Mouse (Mus musculus): ENCODE results near the gene Cyp3a41a. TPM values are rescaled to one million over a fixed set of nuclear protein-coding genes. Genes with fewer than 3 reads are reported as not detected.
"Not testable (repeated sequence)": the region's sequence is repeated elsewhere in the genome, so short reads cannot be mapped to it uniquely, and the experiment has no call there.

The Cyp3a41a gene
- not detected in 2 replicates for polyA plus RNA-seq (2014; fragmentation: Nextera tagmentation; extraction: Ambion mirVana)

- 75% methylated on average over 1 of the region's 2 CpGs for WGBS
- H3K4me3 ChIP-seq (ENCODE audit: low read depth, low read length); ATAC-seq (ENCODE audit: low read depth); H3K27me3 ChIP-seq (ENCODE audit: control insufficient read depth, insufficient read depth, low read length); H3K27ac ChIP-seq (ENCODE audit: low read depth, low read length); H3K9ac ChIP-seq (replicated peaks; ENCODE audit: low read depth, low read length); H3K36me3 ChIP-seq (ENCODE audit: control insufficient read depth, insufficient read depth, low read length); H3K4me2 ChIP-seq (ENCODE audit: low read depth, low read length); H3K4me1 ChIP-seq (ENCODE audit: control insufficient read depth, insufficient read depth, low read length); H3K9me3 ChIP-seq (ENCODE audit: control insufficient read depth, low read length): not testable (repeated sequence)
Observed at GRCm38 (mm10) chr5:145720036-145720435, at the start of gene Cyp3a41a. Gene Cyp3a41a, minus strand, starts transcription at chr5:145720136.

GRCm38 (mm10) chr5:145737512-145737911 lies 17.6 kb upstream of the Cyp3a41a start:
- not testable (repeated sequence) for H3K9me3 ChIP-seq (ENCODE audit: control insufficient read depth, low read length); H3K27ac ChIP-seq (ENCODE audit: low read depth, low read length)
- 72% methylated on average over 3 of the region's 3 CpGs for WGBS

GRCm38 (mm10) chr5:145714296-145714695 lies 5.6 kb downstream of the Cyp3a41a start:
- H3K27ac ChIP-seq (ENCODE audit: low read depth, low read length); H3K9me3 ChIP-seq (ENCODE audit: control insufficient read depth, low read length); H3K9ac ChIP-seq (replicated peaks; ENCODE audit: low read depth, low read length); H3K36me3 ChIP-seq (ENCODE audit: control insufficient read depth, insufficient read depth, low read length); H3K4me3 ChIP-seq (ENCODE audit: low read depth, low read length); H3K4me2 ChIP-seq (ENCODE audit: low read depth, low read length); H3K27me3 ChIP-seq (ENCODE audit: control insufficient read depth, insufficient read depth, low read length); ATAC-seq (ENCODE audit: low read depth); H3K4me1 ChIP-seq (ENCODE audit: control insufficient read depth, insufficient read depth, low read length): not testable (repeated sequence)
- 45% methylated on average over 1 of the region's 1 CpGs for WGBS

More at GRCm38 (mm10) chr5:145737512-145737911, 17.6 kb upstream of the Cyp3a41a start:
- not testable (repeated sequence) for H3K4me3 ChIP-seq (ENCODE audit: low read depth, low read length); H3K27me3 ChIP-seq (ENCODE audit: control insufficient read depth, insufficient read depth, low read length); H3K36me3 ChIP-seq (ENCODE audit: control insufficient read depth, insufficient read depth, low read length); H3K4me2 ChIP-seq (ENCODE audit: low read depth, low read length); H3K9ac ChIP-seq (replicated peaks; ENCODE audit: low read depth, low read length); H3K4me1 ChIP-seq (ENCODE audit: control insufficient read depth, insufficient read depth, low read length); ATAC-seq (ENCODE audit: low read depth)

- WGBS = 82% methylated on average over 2 of the region's 2 CpGs
Observed at GRCm38 (mm10) chr5:145707372-145707771, 12.6 kb downstream of the Cyp3a41a start.

GRCm38 (mm10) chr5:145662007-145662406 lies 57.9 kb downstream of the Cyp3a41a start:
- Histone ChIP-seq H3K4me2 (ENCODE audit: low read depth, low read length) (no peak overlapping the region), H3K36me3 (ENCODE audit: control insufficient read depth, insufficient read depth, low read length) (no peaks in the 10 kb centered on the region), H3K9ac (replicated peaks; ENCODE audit: low read depth, low read length) (no peak overlapping the region), H3K27ac (ENCODE audit: low read depth, low read length) (no peak overlapping the region), H3K4me1 (ENCODE audit: control insufficient read depth, insufficient read depth, low read length) (no peaks in the 10 kb centered on the region), H3K9me3 (ENCODE audit: control insufficient read depth, low read length) (peaks cover 20% of the 10 kb centered on the region), H3K27me3 (ENCODE audit: control insufficient read depth, insufficient read depth, low read length) (no peaks in the 10 kb centered on the region), H3K4me3 (ENCODE audit: low read depth, low read length) (no peak overlapping the region)
- WGBS = 87% methylated on average over 7 of the region's 7 CpGs
- no peak for ATAC-seq (ENCODE audit: low read depth)

More at GRCm38 (mm10) chr5:145707372-145707771, 12.6 kb downstream of the Cyp3a41a start:
- H3K4me3 ChIP-seq (ENCODE audit: low read depth, low read length); H3K4me2 ChIP-seq (ENCODE audit: low read depth, low read length); ATAC-seq (ENCODE audit: low read depth); H3K36me3 ChIP-seq (ENCODE audit: control insufficient read depth, insufficient read depth, low read length); H3K27ac ChIP-seq (ENCODE audit: low read depth, low read length); H3K9me3 ChIP-seq (ENCODE audit: control insufficient read depth, low read length); H3K27me3 ChIP-seq (ENCODE audit: control insufficient read depth, insufficient read depth, low read length); H3K4me1 ChIP-seq (ENCODE audit: control insufficient read depth, insufficient read depth, low read length); H3K9ac ChIP-seq (replicated peaks; ENCODE audit: low read depth, low read length): not testable (repeated sequence)

GRCm38 (mm10) chr5:145647779-145648178 lies 72.2 kb downstream of the Cyp3a41a start:
- Histone ChIP-seq H3K9me3 (ENCODE audit: control insufficient read depth, low read length) (peaks cover 28% of the 10 kb centered on the region), H3K9ac (replicated peaks; ENCODE audit: low read depth, low read length) (no peak overlapping the region), H3K27me3 (ENCODE audit: control insufficient read depth, insufficient read depth, low read length) (no peaks in the 10 kb centered on the region), H3K36me3 (ENCODE audit: control insufficient read depth, insufficient read depth, low read length) (no peaks in the 10 kb centered on the region), H3K27ac (ENCODE audit: low read depth, low read length) (no peak overlapping the region), H3K4me2 (ENCODE audit: low read depth, low read length) (no peak overlapping the region), H3K4me3 (ENCODE audit: low read depth, low read length) (no peak overlapping the region), H3K4me1 (ENCODE audit: control insufficient read depth, insufficient read depth, low read length) (no peaks in the 10 kb centered on the region)
- ATAC-seq (ENCODE audit: low read depth) = no peak
- WGBS = 83% methylated on average over 4 of the region's 4 CpGs

Other genes with a start within 250 kb of the Cyp3a41a start
- not detected in 2 replicates for gene Cyp3a41b, start 135.4 kb downstream of the Cyp3a41a start, polyA plus RNA-seq (2014; fragmentation: Nextera tagmentation; extraction: Ambion mirVana)
- not detected in 2 replicates for gene Cyp3a44, start 85.7 kb upstream of the Cyp3a41a start, polyA plus RNA-seq (2014; fragmentation: Nextera tagmentation; extraction: Ambion mirVana)
- not detected in 2 replicates for gene Cyp3a11, start 159.8 kb upstream of the Cyp3a41a start, polyA plus RNA-seq (2014; fragmentation: Nextera tagmentation; extraction: Ambion mirVana)

Measured in neural tube, embryonic 14.5 days (tissue).